Mouse (Mus musculus): ENCODE measurements at regions not wholly inside any gene's neighbourhood (a gene's known extent, or its start where the extent isn't known, plus 50 kb on each side); places are given as distances from the start of the nearest gene placed in this dataset.
"Not testable (repeated sequence)": the region's sequence is repeated elsewhere in the genome, so short reads cannot be mapped to it uniquely, and the experiment has no call there.

- no peak for DNase-seq (ENCODE audit: low spot score in 2 of 2)
Observed at GRCm38 (mm10) chr16:9016040-9016761, 186.3 kb downstream of the 1810013L24Rik start.

DNA sequence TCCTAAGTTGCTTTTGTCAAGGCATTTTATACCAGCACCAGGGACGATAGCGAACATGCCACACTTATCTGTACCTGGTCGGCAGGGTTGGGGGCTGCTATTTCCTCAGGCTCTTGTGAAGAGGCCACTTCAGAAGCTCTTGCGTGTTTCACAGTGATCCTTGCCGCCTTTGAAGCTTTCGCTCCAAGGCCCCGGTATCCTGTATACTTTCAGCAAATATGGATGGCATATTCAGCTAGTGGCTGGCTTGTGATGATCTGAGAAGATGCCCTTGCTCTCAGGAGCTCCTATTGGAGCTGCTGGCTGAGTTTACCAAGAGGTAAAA is 186.8 kb downstream of the 1810013L24Rik start:
- DNase-seq (ENCODE audit: low spot score in 2 of 2) = no peak

- no peak for DNase-seq (ENCODE audit: low spot score in 2 of 2)
Observed at GRCm38 (mm10) chr16:9030717-9031116, 200.8 kb downstream of the 1810013L24Rik start.

GRCm38 (mm10) chr16:9043271-9043670 is 213.4 kb downstream of the 1810013L24Rik start:
- DNase-seq (ENCODE audit: low spot score in 2 of 2) = no peak

DNA sequence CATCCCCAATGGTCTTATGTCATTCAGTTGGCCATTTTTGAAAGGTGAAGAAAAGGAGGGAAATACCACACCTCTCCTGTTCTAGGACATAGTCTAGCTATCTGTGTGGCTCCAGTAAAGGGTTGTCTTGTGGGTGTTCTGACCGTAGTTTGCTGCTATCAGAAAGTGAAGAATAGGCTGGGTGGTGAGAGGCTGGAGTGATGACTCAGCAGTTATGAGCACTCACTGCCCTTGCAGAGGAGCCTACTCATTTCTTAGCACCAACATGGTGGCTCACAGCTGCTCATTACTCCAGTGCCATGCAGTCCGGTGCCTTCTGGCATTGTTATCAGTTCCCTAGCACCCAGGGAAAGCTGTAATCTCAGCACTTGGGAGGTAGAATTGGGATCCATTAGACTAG is 217.0 kb downstream of the 1810013L24Rik start:
- DNase-seq (ENCODE audit: low spot score in 2 of 2) = no peak

- no peak for DNase-seq (ENCODE audit: low spot score in 2 of 2)
Observed at GRCm38 (mm10) chr16:9054415-9054814, 224.5 kb downstream of the 1810013L24Rik start.

DNA sequence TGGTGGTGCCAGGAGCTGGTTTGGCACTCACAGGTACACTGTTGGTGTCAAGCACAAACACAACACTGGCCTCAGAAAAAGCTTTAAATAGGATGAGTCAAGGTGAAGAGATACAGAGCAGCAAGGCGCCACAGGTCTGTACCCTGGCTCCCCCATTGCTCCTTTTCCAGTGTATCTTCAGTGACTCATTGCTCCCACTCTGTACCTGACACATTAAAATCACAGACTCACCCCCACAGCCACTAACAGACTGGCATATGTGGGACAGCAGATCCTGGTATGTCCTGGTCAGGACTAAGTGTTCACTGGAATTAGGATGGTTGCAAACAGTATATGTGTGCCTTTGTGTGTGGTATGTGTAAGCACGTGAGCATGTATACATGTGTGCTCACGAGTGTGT is 226.5 kb downstream of the 1810013L24Rik start:
- DNase-seq (ENCODE audit: low spot score in 2 of 2) = no peak

- no peak for DNase-seq (ENCODE audit: low spot score in 2 of 2)
Observed at GRCm38 (mm10) chr16:9071526-9071925, 241.6 kb downstream of the 1810013L24Rik start.

GRCm38 (mm10) chr16:9071956-9072355 is 242.1 kb downstream of the 1810013L24Rik start:
- not testable (repeated sequence) for DNase-seq (ENCODE audit: low spot score in 2 of 2)

GRCm38 (mm10) chr16:9074295-9074694 is 244.4 kb downstream of the 1810013L24Rik start:
- DNase-seq (ENCODE audit: low spot score in 2 of 2) = no peak

- no peak for DNase-seq (ENCODE audit: low spot score in 2 of 2)
Observed at GRCm38 (mm10) chr16:9077451-9077850, 247.6 kb downstream of the 1810013L24Rik start.

- no peak for DNase-seq (ENCODE audit: low spot score in 2 of 2)
Observed at GRCm38 (mm10) chr16:9078405-9078942, 248.6 kb downstream of the 1810013L24Rik start.

DNA sequence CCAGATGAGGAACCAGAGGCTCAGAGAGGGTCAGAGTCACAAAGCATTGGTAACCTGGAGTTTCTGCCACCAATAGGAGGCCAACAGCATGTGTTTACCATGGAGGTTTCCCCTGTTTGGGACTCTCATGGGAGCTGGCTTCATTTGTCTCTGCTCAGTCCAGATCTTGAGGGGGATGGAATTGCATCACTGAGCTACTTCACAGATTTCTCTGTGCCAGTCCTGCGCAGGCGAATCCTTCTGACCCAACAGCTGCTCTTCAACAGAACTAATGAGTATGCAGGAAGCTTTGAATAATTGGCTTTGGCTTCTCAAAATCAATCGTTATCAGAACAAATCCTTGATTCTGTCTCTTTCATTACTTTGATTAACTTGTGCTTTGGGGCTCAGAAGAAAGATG is 253.1 kb downstream of the 1810013L24Rik start:
- no peak for DNase-seq (ENCODE audit: low spot score in 2 of 2)

DNA sequence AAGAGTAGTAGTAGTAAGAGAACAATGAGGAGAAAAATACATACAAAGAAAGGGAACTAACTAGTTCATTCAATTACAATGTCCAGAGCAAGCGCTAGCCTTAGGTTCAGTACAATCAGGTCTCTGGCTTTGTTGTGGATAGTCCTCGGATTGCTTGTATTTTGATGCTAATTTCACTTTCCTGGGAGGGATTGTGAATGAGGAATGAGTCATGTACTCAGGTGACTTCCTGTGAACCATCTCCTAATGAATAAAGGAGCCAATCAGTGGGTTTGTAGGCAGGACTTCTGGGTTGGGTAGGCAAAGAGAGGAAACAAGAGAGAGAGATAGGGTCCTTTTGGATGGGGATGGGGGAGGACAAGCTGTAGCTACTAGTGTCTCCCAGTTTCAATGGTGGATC is 253.8 kb downstream of the 1810013L24Rik start:
- no peak for DNase-seq (ENCODE audit: low spot score in 2 of 2)

- no peak for DNase-seq (ENCODE audit: low spot score in 2 of 2)
Observed at GRCm38 (mm10) chr16:9084581-9084980, 254.7 kb downstream of the 1810013L24Rik start.

GRCm38 (mm10) chr16:9085133-9085532 is 255.2 kb downstream of the 1810013L24Rik start:
- DNase-seq (ENCODE audit: low spot score in 2 of 2) = no peak

GRCm38 (mm10) chr16:9085977-9086376 is 256.1 kb downstream of the 1810013L24Rik start:
- no peak for DNase-seq (ENCODE audit: low spot score in 2 of 2)

GRCm38 (mm10) chr16:9091790-9092189 is 261.9 kb downstream of the 1810013L24Rik start:
- DNase-seq (ENCODE audit: low spot score in 2 of 2) = no peak

DNA sequence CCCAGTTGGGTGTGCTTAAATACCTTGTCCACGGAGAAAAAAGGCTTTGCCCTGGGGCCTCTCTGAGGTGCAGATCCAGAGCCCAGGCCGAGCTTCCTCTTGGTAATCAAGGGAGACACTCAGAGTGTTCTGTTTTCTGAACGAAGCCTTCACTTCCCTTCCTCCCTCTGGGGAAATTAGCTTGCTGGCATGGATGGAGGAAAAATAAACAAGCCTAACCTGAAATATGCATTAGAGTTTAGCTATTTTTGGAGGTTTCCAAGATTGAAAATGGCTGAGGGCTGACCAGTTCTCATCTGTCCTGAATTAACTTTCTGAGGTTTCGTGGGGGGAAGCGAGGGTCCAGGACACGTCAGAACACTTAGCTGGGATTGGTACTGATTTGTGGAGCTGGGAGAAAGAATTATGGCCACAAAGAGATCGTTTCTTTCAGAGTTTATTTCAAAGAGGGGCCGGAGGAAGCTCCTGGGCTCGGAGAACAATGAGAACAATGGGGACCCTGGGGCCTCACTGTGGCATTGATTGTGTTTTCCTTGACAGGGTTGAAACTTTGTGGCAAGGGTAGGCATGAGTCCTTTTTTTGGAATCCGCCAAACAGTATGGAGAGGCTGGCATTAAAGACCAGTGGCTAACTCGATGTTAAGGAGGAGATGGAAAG is 262.4 kb downstream of the 1810013L24Rik start:
- no peak for DNase-seq (ENCODE audit: low spot score in 2 of 2)

- DNase-seq (ENCODE audit: low spot score in 2 of 2) = no peak
Observed at GRCm38 (mm10) chr16:9093593-9093992, 263.7 kb downstream of the 1810013L24Rik start.

GRCm38 (mm10) chr16:9094201-9094600 is 264.3 kb downstream of the 1810013L24Rik start:
- DNase-seq (ENCODE audit: low spot score in 2 of 2) = no peak

- no peak for DNase-seq (ENCODE audit: low spot score in 2 of 2)
Observed at GRCm38 (mm10) chr16:9106211-9106610, 276.3 kb downstream of the 1810013L24Rik start.

GRCm38 (mm10) chr16:9106676-9107075 is 276.8 kb downstream of the 1810013L24Rik start:
- DNase-seq (ENCODE audit: low spot score in 2 of 2) = not testable (repeated sequence)

Data from spleen, postnatal 36 days (tissue).